Mouse (Mus musculus): ENCODE measurements around the gene Pilrb2.
A peak's percentile ranks its signal among the peaks of the same experiment; 100 is the strongest.
"Not testable (repeated sequence)": the region's sequence is repeated elsewhere in the genome, so short reads cannot be mapped to it uniquely, and the experiment has no call there.

The Pilrb2 gene

GRCm38 (mm10) chr5:137871644-137872380, at the start of gene Pilrb2:
Gene Pilrb2, minus strand, starts transcription at chr5:137871815.
- not testable (repeated sequence) for DNase-seq

GRCm38 (mm10) chr5:137915550-137915949, 43.9 kb upstream of the Pilrb2 start:
- DNase-seq, result peak; percentile 49 to 58

DNA sequence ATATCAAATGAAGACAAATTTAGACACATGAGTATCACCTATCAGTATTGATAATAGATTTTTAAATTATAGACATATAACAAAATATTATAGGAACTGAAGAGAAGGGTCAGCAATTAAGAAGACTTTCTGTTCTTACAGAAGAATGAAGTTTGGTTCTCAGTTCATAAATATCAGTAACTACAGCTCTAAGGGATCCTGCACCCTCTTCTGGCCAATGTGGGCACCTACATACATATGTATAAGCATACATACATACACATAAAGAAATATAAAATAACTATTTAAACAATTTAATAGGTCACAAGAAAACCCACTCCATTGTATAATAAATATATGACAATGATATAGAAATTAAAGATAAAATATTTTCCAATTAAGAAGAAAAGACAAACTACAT, 42.9 kb upstream of the Pilrb2 start:
- DNase-seq, result no peak

- DNase-seq, result no peak
Observed at GRCm38 (mm10) chr5:137909564-137910262, 38.1 kb upstream of the Pilrb2 start.

- no peak for DNase-seq
Observed at GRCm38 (mm10) chr5:137897812-137898211, 26.2 kb upstream of the Pilrb2 start.

- no peak for DNase-seq
Observed at GRCm38 (mm10) chr5:137892954-137893353, 21.3 kb upstream of the Pilrb2 start.

GRCm38 (mm10) chr5:137887666-137888065, 16.1 kb upstream of the Pilrb2 start:
- DNase-seq, result no peak

- DNase-seq, result peak; percentile 38 to 43
Observed at GRCm38 (mm10) chr5:137885894-137886293, 14.3 kb upstream of the Pilrb2 start.

DNA sequence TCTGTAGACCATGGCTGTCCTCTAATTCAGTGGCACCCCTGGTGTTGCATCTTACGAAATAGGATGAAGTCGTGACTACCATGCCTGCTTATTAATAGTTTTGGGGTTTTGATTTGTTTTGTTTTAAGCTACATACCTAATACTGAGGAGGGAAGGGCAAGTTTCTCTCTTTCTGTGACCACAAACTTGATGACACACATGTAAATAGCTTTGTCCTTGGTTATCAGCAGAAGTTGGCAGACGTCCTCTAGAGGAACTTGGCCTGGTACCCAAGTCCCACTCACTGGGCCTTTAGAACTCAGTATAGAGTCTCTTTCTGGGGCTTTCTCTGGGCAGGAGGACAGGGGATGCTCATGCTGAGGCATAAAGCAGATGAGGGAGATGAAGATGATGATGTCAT, 11.7 kb upstream of the Pilrb2 start:
- DNase-seq, result no peak

DNA sequence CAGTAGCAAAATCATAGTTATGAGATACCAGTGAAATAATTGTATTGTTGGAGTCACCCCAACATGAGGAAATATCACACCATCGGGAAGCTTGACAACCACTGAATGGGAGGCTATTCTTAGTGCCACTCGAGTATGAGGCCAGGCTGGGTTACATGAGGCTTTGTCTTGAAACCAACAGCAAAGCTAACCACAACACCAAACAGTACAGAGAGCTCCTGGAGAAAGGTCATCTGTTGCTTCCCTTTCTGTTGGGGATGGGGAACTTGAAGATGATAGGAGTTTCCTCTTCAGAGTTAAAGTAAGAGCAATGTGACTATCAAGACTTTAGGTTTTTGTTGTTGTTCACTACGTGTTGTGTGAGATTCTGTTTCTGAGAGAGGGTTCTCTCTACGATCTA, 11.3 kb upstream of the Pilrb2 start:
- DNase-seq, result no peak

GRCm38 (mm10) chr5:137877860-137878259, 6.2 kb upstream of the Pilrb2 start:
- DNase-seq, result no peak

DNA sequence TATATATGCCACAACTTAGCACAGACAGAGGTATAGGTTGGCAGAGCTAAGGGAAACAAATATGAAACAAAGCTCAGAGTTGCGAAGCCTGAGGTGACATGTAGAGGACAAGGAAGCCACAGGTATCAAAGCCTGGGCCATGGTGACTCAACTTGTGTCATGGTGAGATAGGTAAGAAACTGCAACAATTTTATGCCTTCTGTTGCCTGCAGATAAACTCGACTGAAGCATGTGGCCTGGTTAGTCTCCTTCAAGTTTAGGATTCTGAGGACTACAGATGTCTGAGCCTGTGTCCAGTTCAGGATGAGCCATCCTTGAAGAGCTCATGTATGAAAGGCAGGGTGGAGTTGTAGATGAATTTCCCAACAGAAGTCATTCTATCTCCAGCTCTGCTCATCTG, 3.4 kb upstream of the Pilrb2 start:
- DNase-seq, result no peak

- DNase-seq, result not testable (repeated sequence)
Observed at GRCm38 (mm10) chr5:137872381-137872702, 727 bp upstream of the Pilrb2 start.

GRCm38 (mm10) chr5:137868600-137868999, 3.0 kb downstream of the Pilrb2 start:
- DNase-seq, result not testable (repeated sequence)

GRCm38 (mm10) chr5:137864008-137864407, 7.6 kb downstream of the Pilrb2 start:
- not testable (repeated sequence) for DNase-seq

GRCm38 (mm10) chr5:137857960-137858710, 13.5 kb downstream of the Pilrb2 start, which contains the start of gene Pilrb1:
Gene Pilrb1, minus strand, starts transcription at chr5:137858106.
- DNase-seq, result not testable (repeated sequence)

DNA sequence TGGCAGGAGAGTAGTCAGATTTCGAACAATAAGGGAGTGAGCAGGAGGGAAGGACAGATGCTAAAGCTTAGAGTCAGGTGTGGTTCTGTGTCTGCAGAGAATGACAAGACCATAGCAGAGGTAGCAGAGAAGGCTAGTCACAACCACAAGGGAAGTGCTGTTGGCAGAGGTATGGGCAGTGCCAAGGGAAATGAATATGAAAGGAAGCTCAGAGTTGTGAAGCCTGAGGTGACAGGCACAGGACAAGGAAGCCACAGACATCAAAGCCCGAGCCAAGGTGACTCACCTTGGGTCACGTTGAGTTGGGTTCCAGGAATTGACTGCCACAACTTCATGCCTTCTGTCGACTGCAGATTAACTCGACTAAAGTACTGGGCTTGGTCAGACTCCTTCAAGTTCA, 14.7 kb downstream of the Pilrb2 start:
- DNase-seq, result not testable (repeated sequence)

DNA sequence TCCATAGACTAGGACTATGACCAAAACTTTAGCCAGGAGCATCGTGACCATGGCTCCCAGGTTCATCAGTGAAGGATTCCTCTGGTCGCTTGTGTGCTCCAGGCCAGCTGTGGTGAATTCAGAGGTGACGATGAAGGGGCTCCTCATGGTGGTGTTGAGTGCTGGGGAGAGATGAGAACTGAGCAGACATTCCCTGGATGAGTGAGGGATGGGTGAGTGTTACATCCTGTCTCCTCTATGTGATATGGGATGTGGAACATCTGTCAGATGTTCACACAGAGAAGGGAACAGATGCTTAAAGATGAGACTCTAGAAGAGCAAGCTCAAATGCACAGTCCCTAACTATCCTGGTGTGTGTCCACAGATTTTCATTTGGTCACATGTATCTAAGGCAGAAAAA, 16.7 kb downstream of the Pilrb2 start:
- not testable (repeated sequence) for DNase-seq

DNA sequence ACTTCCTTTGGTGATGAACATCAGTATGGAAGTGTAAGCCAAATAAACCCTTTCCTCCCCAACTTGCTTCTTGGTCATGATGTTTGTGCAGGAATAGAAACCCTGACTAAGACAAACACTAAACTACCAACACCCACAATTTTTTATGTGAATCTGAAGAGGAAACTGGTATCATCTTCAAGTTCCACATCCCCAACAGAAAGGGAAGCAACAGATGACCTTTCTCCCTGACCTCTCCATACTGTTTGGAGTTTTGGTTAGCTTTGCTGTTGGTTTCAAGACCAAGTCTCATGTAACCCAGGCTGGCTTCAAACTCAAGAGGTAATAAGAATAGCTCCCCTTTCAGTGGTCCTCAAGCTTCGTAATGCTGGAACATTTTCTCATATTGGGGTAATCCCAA, 21.3 kb downstream of the Pilrb2 start:
- not testable (repeated sequence) for DNase-seq

DNA sequence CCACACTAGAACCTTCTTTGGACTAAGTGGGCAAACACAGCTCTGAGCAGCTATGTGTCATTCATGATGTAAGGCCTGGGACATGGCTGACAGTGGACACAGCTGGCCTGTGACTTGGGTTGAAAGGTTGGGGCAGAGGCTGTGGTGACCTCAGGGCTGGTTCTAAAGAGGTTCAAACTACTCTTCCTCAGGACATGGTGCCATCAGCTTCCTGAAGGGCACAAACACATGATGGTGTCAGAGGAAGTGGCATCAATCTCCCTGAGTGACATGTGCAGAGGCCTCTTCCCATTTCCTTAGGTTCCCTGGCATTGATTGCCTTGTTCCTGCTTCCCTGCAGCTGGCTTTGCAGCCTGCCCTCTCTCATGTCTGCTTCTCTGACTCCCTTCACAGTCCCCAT, 34.5 kb downstream of the Pilrb2 start:
- not testable (repeated sequence) for DNase-seq

GRCm38 (mm10) chr5:137836611-137837010, 35.0 kb downstream of the Pilrb2 start:
- no peak for DNase-seq

- DNase-seq, result not testable (repeated sequence)
Observed at GRCm38 (mm10) chr5:137835966-137836520, 35.6 kb downstream of the Pilrb2 start, which contains the start of gene Pilra. Gene Pilra, minus strand, starts transcription at chr5:137836281.

- no peak for DNase-seq
Observed at GRCm38 (mm10) chr5:137833500-137833899, 38.1 kb downstream of the Pilrb2 start.
